Mouse (Mus musculus) small intestine, adult 2 months (tissue): ENCODE data around the gene Mbtd1.

Experiments
- CTCF ChIP-seq: fragments of 200-500 bp; IDR thresholded peaks from 2 replicates; pipeline ENCODE4 v1.5.1; 2012; ENCODE audit warnings: low read depth, mild to moderate bottlenecking, control low read depth, inconsistent platforms, low read length, moderate library complexity, mixed read lengths; ENCODE audit not compliant: insufficient replicate concordance, insufficient read length; ENCODE audit errors: extremely low read depth
- POLR2A ChIP-seq: fragments of 200-500 bp; IDR thresholded peaks from 2 replicates; pipeline ENCODE4 v1.6.1; 2012; ENCODE audit warnings: low read depth, mild to moderate bottlenecking, control low read depth, inconsistent platforms, low read length, moderate library complexity

GRCm38 (mm10) chr11:93985265-93985664, 99.6 kb downstream of the Mbtd1 start:
- TF ChIP-seq CTCF: no peak
- no peak for TF ChIP-seq POLR2A
